Mouse (Mus musculus) cerebellum, adult 9-11 months (tissue): Measurements from ENCODE around the gene Slc15a1.
A peak's percentile ranks its signal among the peaks of the same experiment; 100 is the strongest.

Source experiments
- DNase-seq: peaks from one replicate; pipeline ENCODE4 v3.0.0; 2022

Gene Slc15a1

DNA sequence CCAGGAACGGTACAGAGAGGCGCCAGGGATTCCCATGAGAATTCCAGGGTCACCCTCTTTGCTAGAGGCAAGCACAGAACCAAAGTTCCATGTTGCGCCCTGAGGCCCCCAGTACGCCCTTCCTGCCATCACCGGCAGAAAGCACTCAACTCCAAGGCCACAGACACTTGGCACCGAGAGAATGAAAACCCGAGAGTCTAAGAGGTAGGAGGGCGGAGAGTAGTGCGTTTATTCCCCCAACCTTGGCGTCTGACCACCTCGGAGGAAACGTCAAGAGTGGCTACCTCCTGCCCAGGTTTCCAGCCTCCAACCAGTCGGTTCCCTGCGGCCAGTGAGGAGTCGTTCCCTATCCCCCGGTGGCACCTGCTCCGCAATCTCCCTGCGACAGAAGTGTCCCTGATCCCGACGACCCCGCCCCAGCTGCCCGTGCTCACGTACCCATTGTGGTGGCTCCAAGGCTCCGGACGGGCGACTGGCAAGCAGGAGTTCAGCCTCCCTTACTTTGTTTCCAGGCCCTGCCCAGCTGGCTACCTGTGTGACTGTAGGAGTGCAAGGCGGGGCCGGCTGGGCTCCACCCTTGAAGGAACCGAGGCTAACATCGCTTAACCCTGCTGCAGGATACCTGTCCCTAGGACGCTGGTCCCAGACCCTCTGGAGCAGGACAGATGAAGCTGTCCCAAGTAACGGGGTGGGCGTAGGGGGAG, at the start of gene Slc15a1:
Gene Slc15a1, minus strand, starts transcription at position 472 of the 704 bp plus-strand sequence.
- no peak for DNase-seq

DNA sequence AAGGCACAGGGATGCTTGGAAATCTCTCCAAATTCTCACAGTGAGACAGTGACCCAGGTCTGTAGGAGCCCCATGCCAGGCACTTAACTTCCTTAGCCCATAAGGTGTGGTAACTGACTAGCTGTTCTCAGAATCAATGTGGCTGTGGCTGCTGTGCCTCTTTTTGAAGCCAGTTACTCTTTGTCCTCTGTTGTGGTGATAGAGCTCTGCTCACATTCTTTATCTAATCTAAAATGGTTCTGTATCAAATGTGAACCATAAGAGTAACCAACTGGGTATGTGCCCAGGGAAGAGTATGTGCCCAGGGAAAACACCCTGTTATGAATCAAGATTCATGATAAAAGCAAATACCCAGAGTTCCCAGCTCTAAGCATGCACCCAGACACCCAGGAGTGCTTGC, 48.7 kb upstream of the Slc15a1 start:
- no peak for DNase-seq

DNA sequence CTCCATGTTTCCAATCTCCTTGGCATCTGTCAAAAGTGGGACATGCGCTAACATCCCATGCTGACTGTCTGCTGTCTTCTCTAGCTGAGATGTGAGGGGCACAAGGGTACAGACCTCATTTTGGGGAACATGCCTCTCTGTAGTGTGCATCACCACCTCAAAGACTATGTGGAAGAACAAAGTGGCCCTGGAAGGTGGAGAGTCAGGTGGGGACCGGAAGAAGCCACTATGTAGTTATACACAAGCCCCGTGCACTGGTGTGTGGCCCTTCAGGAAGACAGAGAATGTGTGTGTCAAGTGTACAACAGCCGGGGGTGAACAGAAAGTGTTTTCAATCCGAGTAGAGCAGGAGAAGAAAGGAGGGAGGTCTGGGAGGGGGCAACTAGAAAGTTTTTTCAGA, 47.5 kb upstream of the Slc15a1 start:
- no peak for DNase-seq

DNA sequence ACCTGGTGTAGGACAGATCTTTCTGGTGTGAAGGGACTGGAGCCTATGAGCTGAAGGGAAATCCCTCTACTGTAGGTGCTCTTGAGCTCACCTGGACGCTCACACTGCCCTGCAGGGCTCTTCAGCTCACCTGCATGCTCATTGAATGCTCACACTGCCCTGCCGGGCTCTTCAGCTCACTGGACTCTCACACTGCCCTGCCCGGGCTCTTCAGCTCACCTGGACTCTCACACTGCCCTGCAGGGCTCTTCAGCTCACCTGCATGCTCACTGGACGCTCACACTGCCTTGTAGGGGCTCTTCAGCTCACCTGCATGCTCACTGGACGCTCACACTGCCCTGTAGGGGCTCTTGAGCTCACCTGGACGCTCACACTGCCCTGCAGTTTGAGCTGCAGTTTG, 44.8 kb upstream of the Slc15a1 start:
- DNase-seq: no peak

DNA sequence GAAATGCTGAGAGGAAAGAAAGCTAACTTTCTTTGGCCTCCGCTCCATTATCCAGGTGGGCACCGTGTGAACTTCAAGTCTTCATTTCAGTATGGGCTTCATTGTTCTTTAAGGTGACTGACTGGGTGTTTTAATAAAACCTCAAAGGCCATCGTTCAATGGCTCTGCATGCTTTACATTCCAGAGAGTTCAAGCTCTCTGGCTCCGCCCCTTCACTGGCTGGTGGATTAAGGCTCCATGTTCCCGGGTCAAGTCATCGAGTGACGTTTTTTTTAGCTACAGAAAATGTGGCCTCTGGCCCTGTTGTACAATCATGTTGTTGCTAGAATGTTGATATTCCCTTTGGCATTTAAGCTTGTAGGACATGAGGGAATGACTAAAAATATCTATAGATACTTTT, 42.7 kb upstream of the Slc15a1 start:
- DNase-seq: no peak

DNA sequence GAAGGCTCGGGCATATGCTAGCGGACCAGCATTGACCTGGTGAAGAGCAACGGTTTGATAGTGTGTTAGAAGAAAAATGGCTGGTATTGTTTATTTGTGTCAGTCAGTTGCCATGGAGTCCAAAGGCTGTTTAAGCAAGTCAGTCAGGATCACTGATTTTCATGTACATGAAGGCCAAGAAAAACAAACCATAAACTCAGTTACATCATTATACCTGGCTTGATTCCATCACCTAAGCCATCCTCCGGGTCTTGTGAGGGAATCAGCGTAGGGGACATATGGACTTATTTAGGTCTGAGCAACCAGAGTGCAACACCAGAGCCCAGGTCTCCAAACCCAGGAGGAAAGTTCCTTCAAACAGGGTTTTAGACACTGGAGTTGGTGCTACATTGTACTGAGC, 41.6 kb upstream of the Slc15a1 start:
- DNase-seq: no peak

DNA sequence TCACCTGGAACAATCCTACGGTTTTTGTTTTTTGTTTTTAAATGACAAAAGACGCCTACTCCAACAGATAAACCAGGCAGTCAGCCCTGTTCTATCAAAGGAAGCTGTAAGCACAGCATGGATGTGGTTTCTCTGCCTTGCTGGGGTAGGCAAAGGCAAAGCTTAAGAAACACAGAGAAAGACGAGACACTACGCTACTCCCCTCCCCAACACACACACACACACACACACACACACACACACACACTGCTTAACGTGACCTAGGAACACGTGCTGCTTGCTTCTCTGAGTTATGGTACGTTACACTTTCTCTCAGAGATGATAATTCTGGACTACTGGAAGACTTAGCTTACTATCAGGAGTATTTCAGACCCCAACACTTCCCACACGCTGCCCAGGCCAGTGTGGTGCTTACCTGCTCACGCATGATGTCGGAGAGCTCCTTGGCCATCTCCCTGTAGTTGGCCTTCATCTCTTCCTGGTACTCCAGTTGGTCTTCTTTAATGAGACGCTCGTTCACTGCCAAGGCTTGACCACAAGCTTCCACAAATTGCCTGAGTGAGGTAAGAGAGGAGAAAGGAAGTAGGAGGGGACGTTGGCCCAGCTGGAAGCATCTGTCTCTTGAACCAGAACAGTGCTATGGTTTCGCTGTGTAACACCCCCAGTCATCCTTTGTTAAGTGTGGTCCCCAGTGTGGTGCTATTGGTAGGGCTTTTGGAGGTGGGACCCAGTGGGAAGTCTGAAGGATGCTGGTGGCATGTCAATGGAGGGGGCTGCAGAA, 40.7 kb upstream of the Slc15a1 start:
- DNase-seq: no peak

DNA sequence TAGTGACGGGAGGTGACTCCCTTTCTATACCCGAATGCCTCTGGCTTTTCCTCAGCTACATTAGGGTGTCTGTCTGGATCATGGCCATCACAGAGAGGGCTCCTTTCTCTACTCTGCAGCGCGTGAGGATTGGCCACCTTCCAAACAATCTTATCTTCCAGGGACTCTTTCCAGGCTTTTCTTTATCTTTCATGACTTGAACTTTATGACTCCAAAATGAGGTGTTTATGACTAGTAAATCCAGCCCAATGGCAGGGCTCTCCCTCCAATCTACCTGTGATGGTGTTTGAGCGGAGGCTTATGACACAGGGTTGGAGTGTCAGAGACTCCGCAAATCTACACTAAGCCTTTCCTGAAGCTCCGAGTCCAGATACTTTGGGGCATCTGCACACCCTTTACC, 36.2 kb upstream of the Slc15a1 start:
- no peak for DNase-seq

DNA sequence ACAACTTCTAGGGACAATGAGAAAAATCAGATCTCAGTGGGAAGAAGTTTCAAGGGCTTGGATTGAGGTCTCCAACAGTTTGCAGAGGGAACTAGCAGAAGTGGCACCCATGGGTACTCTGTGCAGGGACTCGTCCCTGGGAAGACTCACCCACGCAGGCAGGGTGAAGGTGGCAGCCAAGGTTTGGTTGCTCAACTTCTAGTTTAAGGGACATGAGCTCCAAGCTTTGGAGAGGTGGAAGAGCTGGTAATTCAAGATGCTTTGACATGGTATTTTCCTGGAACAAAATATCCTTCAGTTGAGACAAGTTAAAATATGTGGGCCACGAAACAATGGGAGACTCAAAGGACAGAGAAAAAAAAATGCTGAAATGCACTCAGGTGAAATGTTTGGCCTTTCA, 29.4 kb upstream of the Slc15a1 start:
- no peak for DNase-seq

DNA sequence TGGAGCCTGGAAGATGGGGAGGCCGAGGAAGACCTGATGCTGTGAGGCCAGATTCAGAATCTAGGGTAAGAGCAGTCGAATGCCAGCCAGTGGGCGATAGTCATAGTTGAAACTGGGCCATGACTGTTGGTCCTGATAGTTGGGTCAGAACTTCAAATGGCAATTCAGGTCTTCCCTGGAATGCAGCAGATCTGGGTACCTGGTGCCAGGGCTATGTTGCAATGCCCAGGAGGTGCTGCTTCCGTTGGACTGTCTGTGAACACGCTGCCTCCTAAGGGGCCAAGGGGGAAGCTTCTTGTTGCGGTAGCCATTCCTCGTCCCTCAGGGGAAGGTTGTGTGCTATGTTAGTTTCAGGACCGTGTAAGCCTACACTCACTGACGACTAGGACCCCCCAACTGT, 25.8 kb upstream of the Slc15a1 start:
- DNase-seq: no peak

DNA sequence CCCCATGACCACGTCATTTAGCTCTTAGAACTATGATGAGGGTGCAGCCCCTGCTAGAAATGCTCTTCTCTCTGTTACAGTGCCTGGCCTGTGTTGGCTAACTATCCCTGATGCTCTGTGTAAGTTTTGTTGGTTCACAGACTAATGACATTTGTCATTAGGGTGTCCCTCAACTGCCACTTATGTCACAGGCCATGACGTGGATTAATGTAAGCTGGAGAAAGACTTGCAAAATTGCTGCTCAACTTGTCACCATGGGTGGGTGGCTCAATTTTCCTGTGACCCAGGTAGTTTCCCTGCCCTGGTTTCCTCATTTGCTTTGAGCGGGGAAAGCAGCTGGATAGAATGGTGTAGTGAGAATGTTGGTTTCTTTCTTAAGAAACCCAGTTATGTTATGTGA, 22.8 kb upstream of the Slc15a1 start:
- no peak for DNase-seq

DNA sequence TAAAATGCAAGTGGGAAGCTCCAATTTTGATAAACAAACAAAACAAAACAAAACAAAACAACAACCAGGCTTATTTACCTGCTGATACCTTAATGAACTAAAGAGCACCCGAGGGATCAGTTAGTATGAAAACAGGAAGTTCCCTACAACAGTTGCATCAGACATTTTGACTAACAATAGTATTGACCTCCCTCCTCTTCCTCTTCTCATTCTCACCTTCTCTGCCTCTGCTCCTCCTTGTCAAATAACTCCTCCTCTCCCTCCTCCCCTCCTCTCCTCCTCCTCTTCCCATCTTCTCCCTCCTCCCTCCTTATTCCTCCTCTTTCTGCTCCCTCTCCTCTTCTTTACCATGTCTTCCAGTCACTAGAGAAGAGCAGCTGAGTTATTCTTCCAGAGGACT, 22.1 kb upstream of the Slc15a1 start:
- DNase-seq: no peak

DNA sequence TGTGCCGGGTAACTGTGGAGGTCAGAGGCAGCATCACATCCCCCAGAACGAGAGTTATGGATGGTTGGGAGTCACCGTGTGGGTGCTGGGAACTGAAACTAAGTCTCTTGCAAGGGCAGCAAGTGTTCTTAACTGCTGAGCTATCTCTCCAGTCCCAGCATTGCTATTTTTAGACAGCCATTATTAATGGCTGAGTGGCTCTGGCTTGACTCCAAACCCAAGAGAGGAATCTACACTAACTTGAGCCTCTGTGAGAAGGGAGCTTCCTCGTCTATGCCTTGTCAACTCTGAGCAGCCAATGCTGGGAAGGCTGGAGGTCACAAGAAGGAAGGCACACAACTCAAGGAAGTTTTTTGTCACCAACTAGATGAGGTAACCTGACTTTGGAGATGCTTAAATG, 16.7 kb upstream of the Slc15a1 start:
- DNase-seq: no peak

DNA sequence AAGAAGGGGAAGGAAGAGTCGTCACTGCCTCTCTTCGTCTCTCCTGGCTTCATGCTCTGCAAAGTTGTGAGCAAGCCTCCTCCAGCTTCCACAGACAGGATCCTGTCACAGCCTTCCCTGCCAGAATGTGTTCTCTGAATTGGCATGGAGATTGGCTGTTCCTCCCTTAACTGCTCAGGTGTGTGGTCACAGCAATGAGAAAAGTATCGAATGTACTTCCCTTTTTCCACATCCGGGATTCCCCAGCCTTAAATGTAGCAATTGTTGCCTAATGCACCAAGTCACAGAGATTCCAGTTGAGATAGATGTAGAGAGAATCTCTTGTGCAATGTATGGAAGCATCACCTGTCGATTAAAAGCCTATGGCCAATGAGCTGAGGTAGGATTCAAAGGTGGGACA, 11.8 kb upstream of the Slc15a1 start:
- no peak for DNase-seq

DNA sequence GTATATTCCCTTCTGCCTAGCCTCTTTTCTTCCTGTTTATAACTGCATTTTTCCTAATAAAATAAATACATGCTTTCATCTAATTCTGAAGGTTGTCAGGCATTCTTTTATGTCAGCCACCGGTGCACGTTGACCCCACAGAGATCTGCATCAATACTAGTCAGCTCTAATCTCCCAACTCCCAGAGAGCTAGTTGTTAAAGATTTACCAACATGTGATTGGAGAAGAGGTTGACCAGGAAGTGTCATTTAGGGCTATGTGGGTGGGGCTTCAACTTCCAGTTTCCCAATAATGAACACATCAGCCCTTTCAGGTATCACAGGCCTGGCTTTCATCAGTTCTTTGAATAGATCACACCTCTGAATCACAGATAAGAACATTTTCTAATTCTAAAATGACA, 3.9 kb upstream of the Slc15a1 start:
- no peak for DNase-seq

DNA sequence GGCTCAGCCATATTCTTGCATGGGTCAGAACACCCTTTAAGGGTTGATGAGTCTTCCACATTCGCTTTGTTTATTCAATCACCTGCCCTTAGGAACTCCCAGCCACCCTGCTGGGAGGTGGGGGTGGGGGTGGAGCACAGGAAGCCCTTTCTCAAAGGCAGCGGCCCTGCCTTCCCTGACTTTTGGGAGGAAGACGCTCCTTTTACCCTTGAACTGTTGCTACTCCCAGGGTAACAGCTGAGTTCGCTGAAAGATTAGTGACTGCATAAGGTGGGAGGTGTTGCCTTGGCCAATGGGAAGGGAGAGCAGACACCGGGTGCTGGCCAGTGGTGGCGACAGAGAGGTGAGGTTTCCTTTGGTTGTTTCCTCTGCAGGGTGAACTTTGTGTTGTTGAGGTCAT, 1.3 kb upstream of the Slc15a1 start:
- DNase-seq: no peak

DNA sequence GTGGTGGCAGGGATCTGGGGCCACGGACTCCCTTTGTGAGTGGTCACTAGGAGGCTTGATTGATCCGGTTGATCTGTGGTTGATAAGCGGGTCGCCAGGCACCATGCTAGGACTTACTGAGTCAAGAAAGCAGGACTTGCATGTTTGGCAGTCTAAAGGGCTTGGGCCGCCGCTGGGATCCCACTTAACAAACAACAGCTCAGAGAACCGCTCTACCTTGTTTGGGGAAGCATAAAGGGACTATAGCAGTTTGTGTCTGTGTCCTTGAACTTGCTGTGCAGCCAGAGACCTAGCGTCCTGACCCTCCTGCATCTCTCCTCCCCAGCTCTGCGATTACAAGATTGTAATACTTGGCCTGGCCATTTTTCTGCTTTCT, 421 bp upstream of the Slc15a1 start:
- DNase-seq: no peak

DNA sequence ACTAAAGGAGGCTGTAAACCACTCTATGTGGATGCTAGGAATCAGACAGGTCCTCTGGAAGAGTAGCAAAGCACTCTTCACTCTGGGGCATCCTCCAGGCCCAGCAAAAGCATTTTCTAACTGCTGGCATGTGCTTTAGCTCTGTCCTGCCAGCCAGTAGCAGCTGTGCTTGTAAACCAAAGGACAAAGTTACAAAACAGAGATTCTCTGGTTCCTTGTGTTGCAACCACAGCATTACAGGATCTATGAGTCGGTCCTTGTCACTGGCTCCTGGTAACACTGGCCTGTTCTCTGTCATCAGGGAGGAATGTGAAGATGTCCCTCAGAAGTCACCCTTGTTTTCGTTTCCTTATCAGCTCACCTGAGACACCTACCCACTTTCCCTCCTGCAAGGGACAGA, 4.5 kb downstream of the Slc15a1 start:
- no peak for DNase-seq

DNA sequence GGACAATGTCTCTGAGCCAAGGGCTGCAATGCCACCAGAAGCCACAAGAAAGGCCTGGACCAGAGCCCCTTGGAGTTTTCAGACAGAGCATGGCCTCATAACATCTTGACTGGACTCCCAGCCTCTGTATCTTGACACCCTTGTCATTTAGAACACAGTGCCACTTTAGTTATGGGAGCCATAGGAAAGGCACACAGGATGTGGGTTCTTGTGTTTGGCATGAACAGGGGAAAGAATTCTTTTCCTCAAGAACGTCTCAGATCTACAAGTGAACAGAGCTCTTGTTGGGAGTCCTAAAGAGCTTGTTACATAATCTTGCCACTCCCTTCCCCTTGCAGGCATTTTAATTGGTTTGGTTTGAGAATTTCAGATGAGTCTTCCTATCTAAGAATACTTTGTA, 5.3 kb downstream of the Slc15a1 start:
- no peak for DNase-seq

DNA sequence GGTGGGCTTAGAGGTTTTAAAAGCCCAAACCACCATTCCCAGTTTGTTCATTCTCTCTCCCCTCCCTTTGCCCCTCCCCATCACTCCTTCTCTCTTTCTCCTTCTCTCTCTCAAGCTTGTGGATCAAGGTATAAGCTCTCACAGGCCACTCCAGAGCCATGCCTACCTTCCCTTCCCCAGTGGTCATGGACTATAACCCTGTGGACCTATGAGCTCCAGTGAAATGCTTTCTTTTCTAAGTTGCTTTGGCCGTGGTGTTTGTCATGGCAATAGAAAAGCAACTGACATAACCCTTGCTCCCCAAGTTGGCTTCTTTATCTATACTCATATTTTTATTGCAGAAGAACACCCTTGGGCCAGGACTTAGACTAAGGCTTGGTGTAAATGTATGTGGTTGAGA, 7.3 kb downstream of the Slc15a1 start:
- DNase-seq: no peak

DNA sequence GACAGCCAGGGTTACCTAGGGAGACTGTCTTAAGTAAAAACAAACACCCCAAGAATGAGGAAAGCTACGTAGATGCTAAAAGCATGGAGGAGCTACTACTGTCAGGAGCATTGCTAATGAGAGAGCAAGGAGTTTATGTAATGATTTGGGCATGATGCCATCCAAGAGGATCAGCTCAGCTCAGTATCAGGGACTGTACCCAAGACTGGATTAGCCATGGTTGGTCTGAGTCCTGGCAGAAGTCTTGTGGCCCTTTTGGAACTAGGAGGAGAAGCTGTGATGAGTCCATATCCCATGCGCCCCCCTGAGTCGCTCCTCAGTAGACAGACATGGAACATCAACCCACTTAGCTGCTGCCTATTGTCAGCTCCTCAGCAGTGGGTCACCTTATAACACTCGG, 9.3 kb downstream of the Slc15a1 start:
- peak; percentile 39 for DNase-seq

DNA sequence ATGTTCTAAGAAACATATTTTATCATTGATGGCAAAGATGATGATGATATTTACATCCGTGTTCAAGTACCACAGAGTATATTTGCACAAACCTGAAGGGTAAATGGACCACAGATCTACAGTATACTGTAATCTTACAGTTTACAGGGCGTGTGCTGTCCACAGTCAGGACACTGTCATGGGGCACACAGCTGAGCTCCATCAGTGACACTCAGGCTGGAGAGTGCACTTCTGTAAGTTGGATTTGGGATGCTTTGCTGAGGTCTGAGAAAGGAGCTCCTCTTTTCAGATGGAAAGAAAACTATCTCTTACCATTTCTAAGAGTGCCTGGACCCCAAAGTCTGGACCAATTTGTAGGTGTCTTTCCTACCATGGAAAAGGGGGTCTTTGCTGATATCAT, 9.9 kb downstream of the Slc15a1 start:
- no peak for DNase-seq

DNA sequence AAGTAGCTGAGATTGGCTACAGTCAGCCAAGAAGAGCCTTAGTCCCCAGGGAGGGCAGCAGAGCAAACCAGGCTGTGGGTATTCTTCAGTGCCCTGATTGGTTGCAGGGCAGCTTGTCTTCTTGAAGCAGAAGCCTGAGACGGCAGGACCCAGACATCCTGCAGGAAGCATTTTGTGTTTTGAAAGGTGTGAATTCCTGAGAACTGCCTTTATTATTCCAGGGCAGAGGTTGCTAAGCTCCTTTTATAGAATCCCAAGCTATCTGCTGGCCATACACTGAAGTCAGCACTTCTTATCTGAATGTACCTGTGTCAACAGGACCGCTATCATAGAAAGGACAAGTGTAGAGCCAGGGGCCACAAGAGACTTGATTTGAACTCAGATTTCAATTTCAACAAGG, 10.8 kb downstream of the Slc15a1 start:
- DNase-seq: no peak

DNA sequence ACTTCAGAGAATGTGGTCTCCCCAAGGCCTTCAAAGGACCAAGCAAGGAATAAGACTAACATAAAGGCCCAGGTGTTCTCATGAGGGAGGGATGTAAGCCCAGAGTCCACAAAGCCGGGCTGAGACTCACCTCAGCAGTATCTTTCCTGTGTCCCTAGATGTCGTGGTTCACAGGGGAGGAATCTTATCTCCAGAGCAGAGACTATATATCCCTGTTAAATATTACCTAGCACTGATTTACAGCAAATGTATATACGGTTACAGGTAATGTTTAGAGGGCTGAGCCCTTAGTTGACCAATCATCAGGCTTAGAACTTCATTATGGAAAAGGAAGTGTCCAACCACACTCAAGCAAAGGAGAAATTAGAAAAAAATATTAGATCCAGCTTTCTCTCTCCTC, 11.3 kb downstream of the Slc15a1 start:
- DNase-seq: no peak

DNA sequence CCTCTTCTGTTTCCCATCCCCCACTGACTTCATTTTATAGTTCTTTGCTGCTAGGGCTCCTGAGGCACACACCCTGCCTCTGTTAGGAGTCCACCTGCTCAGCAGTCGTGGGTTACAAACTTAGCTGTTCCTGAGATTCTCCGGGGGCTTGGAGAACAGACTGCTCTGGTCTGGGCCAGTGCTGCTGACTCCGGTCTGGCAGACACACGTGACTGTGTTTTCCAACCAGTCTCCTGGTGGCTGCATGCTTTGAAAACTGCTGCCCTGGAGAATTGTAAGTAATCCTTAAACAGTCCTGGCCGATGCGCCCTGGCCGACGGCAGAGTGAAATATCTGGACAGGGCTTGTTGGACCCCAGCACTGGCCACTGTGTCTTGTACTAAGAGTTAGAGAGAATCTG, 12.7 kb downstream of the Slc15a1 start:
- DNase-seq: no peak
